Mouse (Mus musculus): ENCODE measurements at regions not wholly inside any gene's neighbourhood (a gene's known extent, or its start where the extent isn't known, plus 50 kb on each side); places are given as distances from the start of the nearest gene placed in this dataset.

GRCm38 (mm10) chr1:35536276-35536675 is 531.9 kb upstream of the Hs6st1 start:
- no peak for ATAC-seq

GRCm38 (mm10) chr1:35548845-35549244 is 519.4 kb upstream of the Hs6st1 start:
- 78% methylated on average over 3 of the region's 3 CpGs for WGBS

More at GRCm38 (mm10) chr1:35536276-35536675, 531.9 kb upstream of the Hs6st1 start:
- no peaks in the 10 kb centered on the region for H3K36me3 ChIP-seq (ENCODE audit: control insufficient read depth, insufficient read depth, low read length)
- no peak overlapping the region for H3K4me3 ChIP-seq (ENCODE audit: low read length)
- 88% methylated on average over 5 of the region's 5 CpGs for WGBS
- no peak overlapping the region for H3K9ac ChIP-seq (ENCODE audit: low read depth, low read length)
- no peak overlapping the region for H3K27ac ChIP-seq (ENCODE audit: low read depth, low read length)
- no peaks in the 10 kb centered on the region for H3K9me3 ChIP-seq (ENCODE audit: control insufficient read depth, low read length)
- H3K27me3 ChIP-seq (replicated peaks; ENCODE audit: control insufficient read depth, insufficient read depth, low read length) = no peaks in the 10 kb centered on the region
- no peaks in the 10 kb centered on the region for H3K4me1 ChIP-seq (ENCODE audit: control insufficient read depth, insufficient read depth, low read depth, low read length)
- no peak overlapping the region for H3K4me2 ChIP-seq (ENCODE audit: low read length)

GRCm38 (mm10) chr1:35551503-35551902 is 516.7 kb upstream of the Hs6st1 start:
- no peak overlapping the region for H3K4me2 ChIP-seq (ENCODE audit: low read length)
- H3K4me3 ChIP-seq (ENCODE audit: low read length) = no peak overlapping the region
- H3K27me3 ChIP-seq (replicated peaks; ENCODE audit: control insufficient read depth, insufficient read depth, low read length) = no peaks in the 10 kb centered on the region
- no peak overlapping the region for H3K27ac ChIP-seq (ENCODE audit: low read depth, low read length)
- no peak overlapping the region for H3K9ac ChIP-seq (ENCODE audit: low read depth, low read length)
- H3K4me1 ChIP-seq (ENCODE audit: control insufficient read depth, insufficient read depth, low read depth, low read length) = no peaks in the 10 kb centered on the region
- H3K36me3 ChIP-seq (ENCODE audit: control insufficient read depth, insufficient read depth, low read length) = no peaks in the 10 kb centered on the region
- ATAC-seq = no peak
- no peaks in the 10 kb centered on the region for H3K9me3 ChIP-seq (ENCODE audit: control insufficient read depth, low read length)
- WGBS = 87% methylated on average over 1 of the region's 1 CpGs

More at GRCm38 (mm10) chr1:35548845-35549244, 519.4 kb upstream of the Hs6st1 start:
- Histone ChIP-seq H3K4me2 (ENCODE audit: low read length) (no peak overlapping the region), H3K4me1 (ENCODE audit: control insufficient read depth, insufficient read depth, low read depth, low read length) (no peaks in the 10 kb centered on the region), H3K4me3 (ENCODE audit: low read length) (no peak overlapping the region), H3K27me3 (replicated peaks; ENCODE audit: control insufficient read depth, insufficient read depth, low read length) (no peaks in the 10 kb centered on the region), H3K36me3 (ENCODE audit: control insufficient read depth, insufficient read depth, low read length) (no peaks in the 10 kb centered on the region), H3K9me3 (ENCODE audit: control insufficient read depth, low read length) (no peaks in the 10 kb centered on the region), H3K9ac (ENCODE audit: low read depth, low read length) (no peak overlapping the region), H3K27ac (ENCODE audit: low read depth, low read length) (no peak overlapping the region)
- ATAC-seq = no peak

- WGBS = 79% methylated on average over 4 of the region's 4 CpGs
These were observed 505.4 kb upstream of the Hs6st1 start for GRCm38 (mm10) chr1:35562786-35563185.

GRCm38 (mm10) chr1:35575203-35575602 is 493.0 kb upstream of the Hs6st1 start:
- no peaks in the 10 kb centered on the region; the same call in 1 of the 2 replicates for H3K9me3 ChIP-seq (ENCODE audit: control insufficient read depth, low read length)
- H3K27ac ChIP-seq (ENCODE audit: low read depth, low read length) = no peak overlapping the region
- ATAC-seq = peak; percentile 61; the same call in 1 of the 2 replicates
- no peak overlapping the region for H3K9ac ChIP-seq (ENCODE audit: low read depth, low read length)
- WGBS = 67% methylated on average over 1 of the region's 1 CpGs
- H3K36me3 ChIP-seq (ENCODE audit: control insufficient read depth, insufficient read depth, low read length) = no peaks in the 10 kb centered on the region
- no peaks in the 10 kb centered on the region for H3K27me3 ChIP-seq (replicated peaks; ENCODE audit: control insufficient read depth, insufficient read depth, low read length)
- H3K4me3 ChIP-seq (ENCODE audit: low read length) = no peak overlapping the region
- H3K4me2 ChIP-seq (ENCODE audit: low read length) = no peak overlapping the region
- H3K4me1 ChIP-seq (ENCODE audit: control insufficient read depth, insufficient read depth, low read depth, low read length) = no peaks in the 10 kb centered on the region

More at GRCm38 (mm10) chr1:35562786-35563185, 505.4 kb upstream of the Hs6st1 start:
- no peak overlapping the region for H3K9ac ChIP-seq (ENCODE audit: low read depth, low read length)
- no peak overlapping the region for H3K4me3 ChIP-seq (ENCODE audit: low read length)
- H3K36me3 ChIP-seq (ENCODE audit: control insufficient read depth, insufficient read depth, low read length) = no peaks in the 10 kb centered on the region
- H3K9me3 ChIP-seq (ENCODE audit: control insufficient read depth, low read length) = peaks cover 2% of the 10 kb centered on the region; the same call in 1 of the 2 replicates
- ATAC-seq = no peak
- no peaks in the 10 kb centered on the region for H3K27me3 ChIP-seq (replicated peaks; ENCODE audit: control insufficient read depth, insufficient read depth, low read length)
- no peaks in the 10 kb centered on the region for H3K4me1 ChIP-seq (ENCODE audit: control insufficient read depth, insufficient read depth, low read depth, low read length)
- no peak overlapping the region for H3K4me2 ChIP-seq (ENCODE audit: low read length)
- H3K27ac ChIP-seq (ENCODE audit: low read depth, low read length) = no peak overlapping the region

DNA sequence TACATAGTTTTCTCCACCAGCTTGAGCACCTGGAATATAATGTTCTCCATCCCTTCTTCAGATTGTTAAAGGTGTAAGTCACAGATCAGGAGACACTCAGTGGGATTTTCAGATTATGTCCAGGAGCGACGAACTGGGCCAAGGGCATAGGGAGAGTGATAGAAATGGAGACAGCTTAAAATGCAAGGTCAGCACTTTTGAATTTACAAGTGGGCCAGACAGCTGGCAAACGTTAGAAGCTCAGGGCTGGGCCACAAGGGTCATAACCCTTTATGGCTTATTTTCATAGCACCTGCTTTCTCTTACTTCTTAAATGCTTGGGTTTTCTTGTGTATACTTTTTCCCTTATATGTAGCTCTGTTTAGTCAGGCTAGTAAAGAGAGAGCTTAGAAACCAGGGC is 488.8 kb upstream of the Hs6st1 start:
- no peak overlapping the region for H3K4me2 ChIP-seq (ENCODE audit: low read length)
- H3K4me3 ChIP-seq (ENCODE audit: low read length) = no peak overlapping the region
- H3K9ac ChIP-seq (ENCODE audit: low read depth, low read length) = no peak overlapping the region
- WGBS = 64% methylated on average over 3 of the region's 3 CpGs
- no peaks in the 10 kb centered on the region for H3K27me3 ChIP-seq (replicated peaks; ENCODE audit: control insufficient read depth, insufficient read depth, low read length)
- no peak for ATAC-seq
- no peaks in the 10 kb centered on the region for H3K36me3 ChIP-seq (ENCODE audit: control insufficient read depth, insufficient read depth, low read length)
- no peaks in the 10 kb centered on the region for H3K9me3 ChIP-seq (ENCODE audit: control insufficient read depth, low read length)
- no peak overlapping the region for H3K27ac ChIP-seq (ENCODE audit: low read depth, low read length)
- H3K4me1 ChIP-seq (ENCODE audit: control insufficient read depth, insufficient read depth, low read depth, low read length) = no peaks in the 10 kb centered on the region

GRCm38 (mm10) chr1:35579992-35580391 is 488.2 kb upstream of the Hs6st1 start:
- Histone ChIP-seq H3K36me3 (ENCODE audit: control insufficient read depth, insufficient read depth, low read length) (no peaks in the 10 kb centered on the region), H3K4me1 (ENCODE audit: control insufficient read depth, insufficient read depth, low read depth, low read length) (no peaks in the 10 kb centered on the region), H3K4me3 (ENCODE audit: low read length) (no peak overlapping the region), H3K27me3 (replicated peaks; ENCODE audit: control insufficient read depth, insufficient read depth, low read length) (no peaks in the 10 kb centered on the region), H3K27ac (ENCODE audit: low read depth, low read length) (no peak overlapping the region), H3K4me2 (ENCODE audit: low read length) (no peak overlapping the region), H3K9ac (ENCODE audit: low read depth, low read length) (no peak overlapping the region), H3K9me3 (ENCODE audit: control insufficient read depth, low read length) (no peaks in the 10 kb centered on the region)
- ATAC-seq = no peak
- 73% methylated on average over 4 of the region's 4 CpGs for WGBS

DNA sequence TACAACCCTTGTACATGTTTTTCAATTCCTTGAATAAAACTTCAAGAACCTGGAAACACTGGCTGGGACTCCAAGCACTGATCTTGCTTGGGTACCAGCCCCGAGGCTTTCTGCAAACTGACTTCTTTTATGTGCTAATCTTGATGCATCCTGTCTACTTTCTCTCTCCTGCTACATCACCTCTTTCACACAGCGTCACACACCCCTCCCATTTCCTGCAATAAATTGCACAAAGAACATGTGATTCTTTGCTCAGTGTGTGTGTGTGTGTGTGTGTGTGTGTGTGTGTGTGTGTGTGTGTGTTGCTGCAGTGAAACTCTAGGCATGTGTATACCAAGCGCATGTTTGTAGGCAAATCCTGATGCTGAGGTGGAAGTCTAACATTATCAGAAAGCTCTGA is 487.7 kb upstream of the Hs6st1 start:
- H3K9ac ChIP-seq (ENCODE audit: low read depth, low read length) = no peak overlapping the region
- H3K27ac ChIP-seq (ENCODE audit: low read depth, low read length) = no peak overlapping the region
- H3K27me3 ChIP-seq (replicated peaks; ENCODE audit: control insufficient read depth, insufficient read depth, low read length) = no peaks in the 10 kb centered on the region
- H3K4me2 ChIP-seq (ENCODE audit: low read length) = no peak overlapping the region
- no peaks in the 10 kb centered on the region for H3K36me3 ChIP-seq (ENCODE audit: control insufficient read depth, insufficient read depth, low read length)
- H3K4me1 ChIP-seq (ENCODE audit: control insufficient read depth, insufficient read depth, low read depth, low read length) = no peaks in the 10 kb centered on the region
- ATAC-seq = no peak
- WGBS = 67% methylated on average over 3 of the region's 3 CpGs
- no peaks in the 10 kb centered on the region for H3K9me3 ChIP-seq (ENCODE audit: control insufficient read depth, low read length)
- H3K4me3 ChIP-seq (ENCODE audit: low read length) = no peak overlapping the region

DNA sequence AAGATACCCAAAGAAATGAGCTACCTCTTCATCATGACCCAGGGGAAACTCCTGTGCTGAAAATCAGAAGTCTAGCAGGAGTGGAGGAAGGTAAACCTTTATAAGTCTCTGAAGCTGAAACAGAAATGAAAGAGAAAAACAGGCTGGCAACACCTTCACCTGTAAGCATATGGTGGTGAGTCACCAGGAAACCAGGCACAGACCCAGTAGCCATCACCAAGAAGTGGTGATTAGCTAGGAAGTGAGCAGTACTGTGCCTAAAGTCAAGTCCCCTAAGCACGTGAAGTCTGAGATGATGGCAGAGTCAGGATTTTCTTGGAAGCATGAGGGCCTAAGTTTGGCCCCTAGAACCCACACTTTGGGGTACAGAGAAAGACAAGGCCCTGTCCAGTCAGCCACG is 480.3 kb upstream of the Hs6st1 start:
- no peak overlapping the region for H3K4me3 ChIP-seq (ENCODE audit: low read length)
- H3K27me3 ChIP-seq (replicated peaks; ENCODE audit: control insufficient read depth, insufficient read depth, low read length) = no peaks in the 10 kb centered on the region
- H3K27ac ChIP-seq (ENCODE audit: low read depth, low read length) = no peak overlapping the region
- no peaks in the 10 kb centered on the region for H3K4me1 ChIP-seq (ENCODE audit: control insufficient read depth, insufficient read depth, low read depth, low read length)
- H3K9me3 ChIP-seq (ENCODE audit: control insufficient read depth, low read length) = no peaks in the 10 kb centered on the region
- ATAC-seq = no peak
- no peak overlapping the region for H3K9ac ChIP-seq (ENCODE audit: low read depth, low read length)
- no peaks in the 10 kb centered on the region for H3K36me3 ChIP-seq (ENCODE audit: control insufficient read depth, insufficient read depth, low read length)
- H3K4me2 ChIP-seq (ENCODE audit: low read length) = no peak overlapping the region
- WGBS = 90% methylated on average over 2 of the region's 2 CpGs

DNA sequence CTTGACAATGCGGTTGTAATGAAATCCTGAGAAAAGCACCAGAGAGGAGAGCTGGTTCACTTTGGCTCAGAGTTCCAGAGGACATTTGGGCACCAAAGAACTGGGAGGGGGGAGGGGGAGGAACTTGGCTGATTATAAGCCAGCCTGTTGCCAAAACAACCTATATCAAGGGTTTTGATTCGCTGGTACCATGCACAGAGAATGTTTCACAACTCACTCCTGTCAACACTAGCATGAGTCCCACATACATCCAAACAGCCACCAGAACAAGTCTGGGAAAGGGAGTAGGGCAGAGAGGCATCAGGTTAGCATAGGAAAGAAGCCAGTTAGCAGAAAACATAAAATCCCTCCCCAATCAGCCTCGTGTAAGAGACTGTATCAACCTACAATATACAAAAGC is 479.3 kb upstream of the Hs6st1 start:
- Histone ChIP-seq H3K4me3 (ENCODE audit: low read length) (no peak overlapping the region), H3K9me3 (ENCODE audit: control insufficient read depth, low read length) (no peaks in the 10 kb centered on the region), H3K36me3 (ENCODE audit: control insufficient read depth, insufficient read depth, low read length) (no peaks in the 10 kb centered on the region), H3K27ac (ENCODE audit: low read depth, low read length) (no peak overlapping the region), H3K4me1 (ENCODE audit: control insufficient read depth, insufficient read depth, low read depth, low read length) (no peaks in the 10 kb centered on the region), H3K4me2 (ENCODE audit: low read length) (no peak overlapping the region), H3K9ac (ENCODE audit: low read depth, low read length) (no peak overlapping the region), H3K27me3 (replicated peaks; ENCODE audit: control insufficient read depth, insufficient read depth, low read length) (no peaks in the 10 kb centered on the region)
- ATAC-seq = no peak
- 61% methylated on average over 3 of the region's 3 CpGs for WGBS

Data from hindbrain, embryonic 16.5 days (tissue).